Mouse (Mus musculus): ENCODE measurements around the gene Tax1bp3. TPM values are rescaled to one million over a fixed set of nuclear protein-coding genes. Genes with fewer than 3 reads are reported as not detected.

Tax1bp3 gene
- polyA plus RNA-seq, 1 experiment from 2014 or later, result 175 TPM

- H3K4me1 ChIP-seq, result peaks cover 5% of the 10 kb centered on the region
- WGBS, result 82% methylated on average over 6 of the region's 6 CpGs
- H3K27ac ChIP-seq (replicated peaks), result no peak overlapping the region
- H3K36me3 ChIP-seq, result no peaks in the 10 kb centered on the region
- H3K4me3 ChIP-seq, result no peak overlapping the region
- H3K27me3 ChIP-seq (ENCODE audit: low read depth, poor library complexity, severe bottlenecking), result peaks cover 20% of the 10 kb centered on the region
- no peaks in the 10 kb centered on the region for H3K9me3 ChIP-seq (replicated peaks)
- DNase-seq (ENCODE audit: low spot score), result no peak
These were observed 21.8 kb upstream of the Tax1bp3 start for GRCm38 (mm10) chr11:73155071-73155470.

GRCm38 (mm10) chr11:73159957-73160810 is 16.7 kb upstream of the Tax1bp3 start, which contains the start of gene P2rx5:
Gene P2rx5 (plus strand): TSS chr11:73160421.
- peak; percentile 44 for DNase-seq (ENCODE audit: low spot score)
- Histone ChIP-seq H3K4me3 (peak within 1 kb of the TSS; percentile 57), H3K27me3 (ENCODE audit: low read depth, poor library complexity, severe bottlenecking) (peaks cover 42% of the 10 kb centered on the region), H3K9me3 (replicated peaks) (no peaks in the 10 kb centered on the region), H3K4me1 (peaks cover 14% of the 10 kb centered on the region), H3K36me3 (no peaks in the 10 kb centered on the region), H3K27ac (replicated peaks) (no peak within 1 kb of the TSS)
- 3% methylated on average over 49 of the region's 49 CpGs for WGBS

GRCm38 (mm10) chr11:73160811-73161200 is 16.1 kb upstream of the Tax1bp3 start:
- Histone ChIP-seq H3K27me3 (ENCODE audit: low read depth, poor library complexity, severe bottlenecking) (peaks cover 42% of the 10 kb centered on the region), H3K4me3 (peak overlapping the region; percentile 57), H3K9me3 (replicated peaks) (no peaks in the 10 kb centered on the region), H3K36me3 (no peaks in the 10 kb centered on the region), H3K27ac (replicated peaks) (no peak overlapping the region), H3K4me1 (peaks cover 14% of the 10 kb centered on the region)
- 32% methylated on average over 6 of the region's 6 CpGs for WGBS
- no peak for DNase-seq (ENCODE audit: low spot score)

GRCm38 (mm10) chr11:73161616-73162015 is 15.3 kb upstream of the Tax1bp3 start:
- peaks cover 42% of the 10 kb centered on the region for H3K27me3 ChIP-seq (ENCODE audit: low read depth, poor library complexity, severe bottlenecking)
- no peak overlapping the region for H3K4me3 ChIP-seq
- DNase-seq (ENCODE audit: low spot score), result no peak
- 91% methylated on average over 4 of the region's 4 CpGs for WGBS
- peaks cover 14% of the 10 kb centered on the region for H3K4me1 ChIP-seq
- H3K9me3 ChIP-seq (replicated peaks), result no peaks in the 10 kb centered on the region
- H3K27ac ChIP-seq (replicated peaks), result no peak overlapping the region
- H3K36me3 ChIP-seq, result no peaks in the 10 kb centered on the region

- no peaks in the 10 kb centered on the region for H3K36me3 ChIP-seq
- no peak for DNase-seq (ENCODE audit: low spot score)
- H3K27ac ChIP-seq (replicated peaks), result no peak overlapping the region
- no peaks in the 10 kb centered on the region for H3K9me3 ChIP-seq (replicated peaks)
- H3K4me1 ChIP-seq, result peaks cover 14% of the 10 kb centered on the region
- H3K27me3 ChIP-seq (ENCODE audit: low read depth, poor library complexity, severe bottlenecking), result peaks cover 42% of the 10 kb centered on the region
- WGBS, result 89% methylated on average over 5 of the region's 5 CpGs
- H3K4me3 ChIP-seq, result no peak overlapping the region
These were observed 14.6 kb upstream of the Tax1bp3 start for GRCm38 (mm10) chr11:73162284-73162683.

GRCm38 (mm10) chr11:73168071-73168470 is 8.8 kb upstream of the Tax1bp3 start:
- DNase-seq (ENCODE audit: low spot score), result no peak
- no peak overlapping the region for H3K27ac ChIP-seq (replicated peaks)
- 82% methylated on average over 8 of the region's 8 CpGs for WGBS
- no peaks in the 10 kb centered on the region for H3K4me1 ChIP-seq
- H3K9me3 ChIP-seq (replicated peaks), result no peaks in the 10 kb centered on the region
- no peak overlapping the region for H3K4me3 ChIP-seq
- no peaks in the 10 kb centered on the region for H3K27me3 ChIP-seq (ENCODE audit: low read depth, poor library complexity, severe bottlenecking)
- peaks cover 26% of the 10 kb centered on the region for H3K36me3 ChIP-seq

- DNase-seq (ENCODE audit: low spot score), result no peak
- Histone ChIP-seq H3K27me3 (ENCODE audit: low read depth, poor library complexity, severe bottlenecking) (no peaks in the 10 kb centered on the region), H3K27ac (replicated peaks) (no peak overlapping the region), H3K9me3 (replicated peaks) (no peaks in the 10 kb centered on the region), H3K4me1 (no peaks in the 10 kb centered on the region), H3K36me3 (peaks cover 31% of the 10 kb centered on the region), H3K4me3 (no peak overlapping the region)
- WGBS, result 86% methylated on average over 6 of the region's 6 CpGs
These were observed 8.3 kb upstream of the Tax1bp3 start for GRCm38 (mm10) chr11:73168576-73168975.

- no peak overlapping the region for H3K27ac ChIP-seq (replicated peaks)
- H3K36me3 ChIP-seq, result peaks cover 37% of the 10 kb centered on the region
- 42% methylated on average over 4 of the region's 4 CpGs for WGBS
- peak; percentile 57 for DNase-seq (ENCODE audit: low spot score)
- H3K4me1 ChIP-seq, result no peaks in the 10 kb centered on the region
- H3K27me3 ChIP-seq (ENCODE audit: low read depth, poor library complexity, severe bottlenecking), result no peaks in the 10 kb centered on the region
- no peak overlapping the region for H3K4me3 ChIP-seq
- H3K9me3 ChIP-seq (replicated peaks), result no peaks in the 10 kb centered on the region
These were observed 7.7 kb upstream of the Tax1bp3 start for GRCm38 (mm10) chr11:73169231-73169630.

- H3K27ac ChIP-seq (replicated peaks), result no peak overlapping the region
- H3K4me3 ChIP-seq, result no peak overlapping the region
- no peak for DNase-seq (ENCODE audit: low spot score)
- H3K9me3 ChIP-seq (replicated peaks), result no peaks in the 10 kb centered on the region
- peaks cover 14% of the 10 kb centered on the region for H3K4me1 ChIP-seq
- H3K36me3 ChIP-seq, result peaks cover 46% of the 10 kb centered on the region
- 71% methylated on average over 5 of the region's 5 CpGs for WGBS
- H3K27me3 ChIP-seq (ENCODE audit: low read depth, poor library complexity, severe bottlenecking), result no peaks in the 10 kb centered on the region
These were observed 4.7 kb upstream of the Tax1bp3 start for GRCm38 (mm10) chr11:73172186-73172585.

- H3K9me3 ChIP-seq (replicated peaks), result no peaks in the 10 kb centered on the region
- H3K27ac ChIP-seq (replicated peaks), result no peak overlapping the region
- H3K4me1 ChIP-seq, result peaks cover 30% of the 10 kb centered on the region
- peaks cover 48% of the 10 kb centered on the region for H3K36me3 ChIP-seq
- WGBS, result 55% methylated on average over 8 of the region's 8 CpGs
- H3K4me3 ChIP-seq, result peak overlapping the region; percentile 97
- H3K27me3 ChIP-seq (ENCODE audit: low read depth, poor library complexity, severe bottlenecking), result no peaks in the 10 kb centered on the region
- no peak for DNase-seq (ENCODE audit: low spot score)
These were observed 1.3 kb upstream of the Tax1bp3 start for GRCm38 (mm10) chr11:73175612-73176011.

- WGBS, result 1% methylated on average over 15 of the region's 15 CpGs
- H3K27ac ChIP-seq (replicated peaks), result peak overlapping the region; percentile 91
- H3K4me3 ChIP-seq, result peak overlapping the region; percentile 97
These were observed 697 bp upstream of the Tax1bp3 start for GRCm38 (mm10) chr11:73176186-73176585.

GRCm38 (mm10) chr11:73177509-73177875 is 609 bp downstream of the Tax1bp3 start:
- Histone ChIP-seq H3K4me3 (peak overlapping the region; percentile 97), H3K36me3 (peaks cover 38% of the 10 kb centered on the region), H3K27me3 (ENCODE audit: low read depth, poor library complexity, severe bottlenecking) (no peaks in the 10 kb centered on the region), H3K9me3 (replicated peaks) (no peaks in the 10 kb centered on the region), H3K27ac (replicated peaks) (peak overlapping the region; percentile 92), H3K4me1 (peaks cover 30% of the 10 kb centered on the region)
- peak; percentile 79 for DNase-seq (ENCODE audit: low spot score)
- under 1% methylated on average over 28 of the region's 28 CpGs for WGBS

More at GRCm38 (mm10) chr11:73176186-73176585, 697 bp upstream of the Tax1bp3 start:
- peaks cover 45% of the 10 kb centered on the region for H3K36me3 ChIP-seq
- no peaks in the 10 kb centered on the region for H3K27me3 ChIP-seq (ENCODE audit: low read depth, poor library complexity, severe bottlenecking)
- no peaks in the 10 kb centered on the region for H3K9me3 ChIP-seq (replicated peaks)
- H3K4me1 ChIP-seq, result peaks cover 30% of the 10 kb centered on the region
- no peak for DNase-seq (ENCODE audit: low spot score)

- DNase-seq (ENCODE audit: low spot score), result no peak
- 4% methylated on average over 2 of the region's 2 CpGs for WGBS
- peaks cover 30% of the 10 kb centered on the region for H3K4me1 ChIP-seq
- H3K36me3 ChIP-seq, result peaks cover 36% of the 10 kb centered on the region
- no peaks in the 10 kb centered on the region for H3K27me3 ChIP-seq (ENCODE audit: low read depth, poor library complexity, severe bottlenecking)
- H3K9me3 ChIP-seq (replicated peaks), result no peaks in the 10 kb centered on the region
- peak overlapping the region; percentile 97 for H3K4me3 ChIP-seq
- H3K27ac ChIP-seq (replicated peaks), result peak overlapping the region; percentile 92
These were observed 1.0 kb downstream of the Tax1bp3 start for GRCm38 (mm10) chr11:73177895-73178294.
